Mouse (Mus musculus): ENCODE results near the gene Nrde2.

- TF ChIP-seq POLR2A (IDR thresholded peaks at IDR 0.05; ENCODE audit: low read depth, low read length), result no peak
- TF ChIP-seq CTCF (IDR thresholded peaks at IDR 0.05; ENCODE audit: borderline replicate concordance, insufficient read depth, low read length), result no peak
Measured at GRCm38 (mm10) chr12:100135117-100135516, 24.3 kb downstream of the Nrde2 start.
